ENCODE assay signal across 13 mouse cellular contexts in the genomic region with DNA sequence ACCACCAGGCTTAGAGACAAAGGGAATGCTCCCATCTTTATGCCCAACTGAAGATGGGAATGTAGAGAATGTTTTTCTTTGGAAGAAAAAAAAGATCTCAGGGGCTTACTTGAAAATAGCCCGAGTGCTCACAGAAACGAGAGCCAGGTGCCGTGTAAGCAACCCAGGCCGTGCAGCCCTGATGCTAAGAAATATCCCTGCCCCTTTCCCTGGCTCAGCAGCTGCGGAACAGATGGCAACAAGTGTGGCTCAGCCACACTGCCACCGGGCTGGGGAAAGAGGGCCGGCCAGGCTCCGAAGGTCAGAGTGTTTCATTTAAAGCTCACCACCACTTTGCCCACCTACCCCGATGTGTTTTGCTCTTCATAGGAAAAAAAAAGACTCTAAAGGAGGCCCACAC.
DNase-seq lines count a peak whose midpoint lies in the region; ATAC-seq and TF ChIP-seq lines count a peak whose summit lies in the region.
"Had no signal": no experiment of that assay in that cellular context is flagged by ENCODE, and none has a peak within 500 bp of the region (broad histone marks: within the 10 kb centered on the region; RNA-seq: fewer than 3 reads in every experiment).

No protein-coding gene starts in this region.

- H3K4me2 ChIP-seq in forebrain, embryonic 12.5 days = no peak overlapping the region
- no peak overlapping the region for H3K4me2 ChIP-seq in forebrain, embryonic 16.5 days (ENCODE audit: low read length)
- H3K4me2 ChIP-seq in limb, embryonic 14.5 days (replicated peaks; ENCODE audit: low read depth, low read length, severe bottlenecking) = no peak overlapping the region
- H3K4me2 ChIP-seq: neural tube, embryonic 13.5 days had no signal

- H3K9me3 ChIP-seq in forebrain, embryonic 12.5 days = no peaks in the 10 kb centered on the region
- no peaks in the 10 kb centered on the region for H3K9me3 ChIP-seq in forebrain, embryonic 16.5 days (ENCODE audit: control insufficient read depth, low read length)
- H3K9me3 ChIP-seq in limb, embryonic 14.5 days (ENCODE audit: control insufficient read depth, low read length) = no peaks in the 10 kb centered on the region
- H3K9me3 ChIP-seq: neural tube, embryonic 13.5 days had no signal

- H3K4me3 ChIP-seq in forebrain, embryonic 12.5 days (replicated peaks) = no peak overlapping the region
- H3K4me3 ChIP-seq in forebrain, embryonic 16.5 days (replicated peaks; ENCODE audit: low read length) = no peak overlapping the region
- H3K4me3 ChIP-seq in limb, embryonic 14.5 days (replicated peaks; ENCODE audit: low read length) = no peak overlapping the region
- H3K4me3 ChIP-seq: layer of hippocampus, adult 2 months; neural tube, embryonic 13.5 days had no signal

- ATAC-seq in forebrain, embryonic 12.5 days (ENCODE audit: low FRiP score) = no peak
- no peak for ATAC-seq in forebrain, embryonic 16.5 days
- ATAC-seq in limb, embryonic 14.5 days (ENCODE audit: low FRiP score, low read depth) = peak; percentile 77; the same call in 1 of the 2 replicates

- peaks cover 9% of the 10 kb centered on the region; the same call in 1 of the 2 replicates for H3K4me1 ChIP-seq in forebrain, embryonic 12.5 days
- H3K4me1 ChIP-seq in forebrain, embryonic 16.5 days (replicated peaks; ENCODE audit: control insufficient read depth, insufficient read depth, low read length) = 0 out of 2 replicates have a peak, but pooled peaks cover 4% of the 10 kb centered on the region
- peaks cover 24% of the 10 kb centered on the region for H3K4me1 ChIP-seq in limb, embryonic 14.5 days (ENCODE audit: control insufficient read depth, insufficient read depth, low read length)

- TF ChIP-seq POLR2A in limb, embryonic 14.5 days (IDR thresholded peaks at IDR 0.05; ENCODE audit: borderline replicate concordance, extremely low read depth, insufficient read depth, insufficient read length) = no peak

- H3K27ac ChIP-seq in forebrain, embryonic 12.5 days = 0 out of 2 replicates have a peak overlapping the region, but pooled peaks have one; percentile 13
- no peak overlapping the region for H3K27ac ChIP-seq in forebrain, embryonic 16.5 days (ENCODE audit: low read length)
- H3K27ac ChIP-seq in limb, embryonic 14.5 days (replicated peaks; ENCODE audit: low read depth, low read length) = peak overlapping the region; percentile 70
- H3K27ac ChIP-seq: layer of hippocampus, adult 2 months; neural tube, embryonic 13.5 days had no signal

- peaks cover 4% of the 10 kb centered on the region; the same call in 1 of the 2 replicates for H3K27me3 ChIP-seq in forebrain, embryonic 12.5 days
- no peaks in the 10 kb centered on the region for H3K27me3 ChIP-seq in forebrain, embryonic 16.5 days (replicated peaks; ENCODE audit: control insufficient read depth, insufficient read depth, low read length)
- H3K27me3 ChIP-seq in limb, embryonic 14.5 days (ENCODE audit: control insufficient read depth, insufficient read depth, low read length) = no peaks in the 10 kb centered on the region
- H3K27me3 ChIP-seq: neural tube, embryonic 13.5 days had no signal

- H3K9ac ChIP-seq in forebrain, embryonic 12.5 days = no peak overlapping the region
- no peak overlapping the region for H3K9ac ChIP-seq in forebrain, embryonic 16.5 days (replicated peaks; ENCODE audit: low read depth, low read length)
- H3K9ac ChIP-seq in limb, embryonic 14.5 days (ENCODE audit: low read depth, low read length, severe bottlenecking) = no peak overlapping the region
- H3K9ac ChIP-seq: neural tube, embryonic 13.5 days had no signal

- H3K36me3 ChIP-seq in forebrain, embryonic 12.5 days (replicated peaks) = no peaks in the 10 kb centered on the region
- no peaks in the 10 kb centered on the region for H3K36me3 ChIP-seq in forebrain, embryonic 16.5 days (ENCODE audit: control insufficient read depth, insufficient read depth)
- H3K36me3 ChIP-seq in limb, embryonic 14.5 days (ENCODE audit: control insufficient read depth, insufficient read depth, low read length) = no peaks in the 10 kb centered on the region
- H3K36me3 ChIP-seq: neural tube, embryonic 13.5 days had no signal

- WGBS in forebrain, embryonic 12.5 days = 57% methylated on average over 9 of the region's 9 CpGs
- WGBS in forebrain, embryonic 16.5 days = 47% methylated on average over 9 of the region's 9 CpGs
- WGBS in limb, embryonic 14.5 days = 22% methylated on average over 9 of the region's 9 CpGs

- peak; percentile 17 for DNase-seq in lung, postnatal 10 days
- no peak for DNase-seq in lung, postnatal 14 days
- peak; percentile 31 for DNase-seq in embryo, embryonic 9.5 days (ENCODE audit: extremely low spot score)
- peak; percentile 64 for DNase-seq in limb, embryonic 14.5 days (ENCODE audit: low spot score)
- no peak for DNase-seq in ovary, postnatal 36 days (ENCODE audit: low spot score)
- no peak for DNase-seq in adrenal gland, adult 2 months
- DNase-seq: B cell, adult 2 months; heart, postnatal 10 days; kidney, adult 11 months had no signal

Comparison
In these comparisons a context has a peak if more than half of its experiments do, and no peak if none do; other contexts are left out.
1. DNase-seq: peak in lung, postnatal 10 days (single experiment), embryo, embryonic 9.5 days (single experiment) and limb, embryonic 14.5 days (single experiment); none in lung, postnatal 14 days (single experiment), ovary, postnatal 36 days (single experiment) and adrenal gland, adult 2 months (single experiment).